Mouse (Mus musculus) bone marrow, adult 2 months (tissue): ENCODE measurements at regions not wholly inside any gene's neighbourhood (a gene's known extent, or its start where the extent isn't known, plus 50 kb on each side); places are given as distances from the start of the nearest gene placed in this dataset.

Experiments
- CTCF ChIP-seq: fragments of 200-500 bp; IDR thresholded peaks from 2 replicates; pipeline ENCODE4 v1.5.1; 2011; ENCODE audit warnings: low read length, control low read depth; ENCODE audit not compliant: control insufficient read depth, insufficient read depth
- POLR2A ChIP-seq: fragments of 200-500 bp; IDR thresholded peaks from 2 replicates; pipeline ENCODE4 v1.6.1; 2011; ENCODE audit warnings: low read depth, mild to moderate bottlenecking, control low read depth, low read length, borderline replicate concordance; ENCODE audit not compliant: control insufficient read depth

DNA sequence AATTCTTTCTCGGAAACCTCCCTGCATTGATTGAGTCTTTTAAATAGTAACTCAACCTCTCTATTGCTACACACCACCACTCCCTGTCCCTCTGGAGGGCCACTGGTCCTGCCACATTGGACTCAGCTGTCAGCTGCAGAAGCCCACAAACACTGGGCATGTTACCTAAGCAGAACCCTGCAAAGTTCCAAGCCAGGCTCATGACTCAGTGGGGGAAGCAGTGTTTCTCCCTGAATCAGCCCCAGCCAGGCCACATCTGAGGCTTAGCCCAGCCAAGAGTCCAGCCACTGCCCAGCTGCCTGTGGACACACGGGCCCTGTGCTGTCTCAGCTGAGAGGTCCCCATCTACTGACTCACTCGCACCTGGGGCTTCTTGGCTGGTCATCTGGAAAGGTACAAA lies 234.8 kb upstream of the Fn1 start:
- no peak for TF ChIP-seq POLR2A
- TF ChIP-seq CTCF = no peak
